Mouse (Mus musculus) activated CD4-positive, CD25-positive, alpha-beta regulatory T cell, adult 4 months (primary cell): ENCODE data around the gene Maged2. TPM values are rescaled to one million over a fixed set of nuclear protein-coding genes. Genes with fewer than 3 reads are reported as not detected.
"Not testable (repeated sequence)": the region's sequence is repeated elsewhere in the genome, so short reads cannot be mapped to it uniquely, and the experiment has no call there.

Source experiments
- ATAC-seq: one replicate; pipeline ENCODE4 v1.8.0; 2017
- polyA plus RNA-seq, 2 experiments: library from polyadenylated mRNA; unstranded; fragments of 100-300 nt; shearing (Covaris generic); gene quantifications; one replicate each; pipeline ENCODE4 v1.2.1; 2017

The Maged2 gene
- 10 to 100 TPM; 17.3 to 30.3 TPM for polyA plus RNA-seq

- ATAC-seq, result no peak
Measured at GRCm38 (mm10) chrX:150814139-150814469, at the start of gene Maged2. Gene Maged2 (minus strand): TSS chrX:150814345.

- no peak for ATAC-seq
Measured at GRCm38 (mm10) chrX:150848230-150848629, 34.1 kb upstream of the Maged2 start.

DNA sequence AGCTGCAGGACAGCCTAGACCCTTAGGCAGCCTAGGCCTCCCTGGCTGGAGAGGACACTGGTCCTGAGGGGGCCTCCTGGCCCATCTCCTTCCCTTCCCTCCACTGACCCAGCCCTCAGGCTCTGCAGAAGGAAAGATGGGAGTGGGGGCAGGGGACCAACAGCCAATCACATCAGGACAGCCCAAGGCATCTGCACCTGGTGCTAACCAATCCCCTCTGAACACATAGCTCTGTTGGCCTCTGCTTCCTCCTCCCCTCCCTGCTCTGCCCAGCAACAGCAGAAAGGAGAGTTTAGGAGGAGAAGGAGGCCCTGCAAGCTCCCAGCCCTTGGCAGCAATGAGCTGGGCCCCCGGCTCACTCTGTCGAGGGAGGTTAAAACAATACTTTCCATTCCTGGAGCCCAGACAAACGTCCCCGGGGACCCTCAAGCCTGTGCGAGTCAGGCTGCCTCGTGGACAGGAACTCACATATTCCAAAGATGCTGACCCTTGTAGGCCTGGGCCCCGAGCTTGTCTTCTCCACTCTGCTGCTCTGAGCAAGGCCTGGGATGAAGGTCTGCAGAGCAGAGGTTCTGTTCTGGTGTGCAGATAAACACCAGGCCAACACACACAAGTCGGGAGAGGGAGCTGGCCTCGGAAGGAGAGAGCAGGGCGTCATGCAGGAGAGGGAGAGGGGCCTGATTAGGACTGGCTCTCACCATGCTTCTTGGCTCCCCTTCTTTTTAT lies 31.5 kb upstream of the Maged2 start:
- ATAC-seq, result not testable (repeated sequence)

DNA sequence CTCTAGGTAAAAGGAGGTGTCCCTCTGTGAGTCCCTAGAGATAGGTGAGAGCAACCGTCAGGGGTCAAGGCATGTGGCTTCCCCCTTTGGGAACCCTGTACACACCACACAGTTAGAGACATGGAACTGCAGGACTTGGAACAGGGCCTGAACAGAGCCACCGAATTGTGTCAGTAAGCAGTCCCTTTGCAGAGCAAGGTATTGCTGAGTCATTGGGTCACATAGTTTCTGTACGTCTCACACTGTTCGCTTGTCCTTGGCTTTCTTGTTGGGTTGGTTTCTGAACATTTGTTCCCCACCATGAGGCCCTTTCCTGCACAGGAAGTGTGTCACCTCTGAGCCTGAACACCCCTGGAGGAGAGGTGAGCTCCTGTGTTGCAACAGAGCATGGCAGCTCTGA lies 29.1 kb upstream of the Maged2 start:
- not testable (repeated sequence) for ATAC-seq

DNA sequence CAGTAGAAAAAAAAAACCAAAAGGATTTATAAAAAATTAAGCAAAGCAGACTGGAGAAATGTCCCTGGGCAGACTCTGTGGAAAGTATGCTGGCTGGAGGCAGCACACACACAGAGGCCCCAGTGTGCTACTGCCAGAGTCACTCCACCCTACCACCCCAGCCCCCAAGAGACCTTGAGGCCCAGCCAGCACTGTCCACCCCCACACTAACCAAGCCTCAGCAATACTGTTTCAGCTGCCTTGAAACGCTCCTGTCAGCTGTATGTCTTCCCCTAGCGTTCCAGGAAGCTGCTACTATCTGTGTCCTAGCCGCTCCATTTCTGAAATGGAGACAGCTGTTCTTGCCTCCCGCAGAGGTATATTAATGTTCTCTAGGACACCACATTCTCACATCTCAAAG lies 16.2 kb upstream of the Maged2 start:
- ATAC-seq, result no peak

DNA sequence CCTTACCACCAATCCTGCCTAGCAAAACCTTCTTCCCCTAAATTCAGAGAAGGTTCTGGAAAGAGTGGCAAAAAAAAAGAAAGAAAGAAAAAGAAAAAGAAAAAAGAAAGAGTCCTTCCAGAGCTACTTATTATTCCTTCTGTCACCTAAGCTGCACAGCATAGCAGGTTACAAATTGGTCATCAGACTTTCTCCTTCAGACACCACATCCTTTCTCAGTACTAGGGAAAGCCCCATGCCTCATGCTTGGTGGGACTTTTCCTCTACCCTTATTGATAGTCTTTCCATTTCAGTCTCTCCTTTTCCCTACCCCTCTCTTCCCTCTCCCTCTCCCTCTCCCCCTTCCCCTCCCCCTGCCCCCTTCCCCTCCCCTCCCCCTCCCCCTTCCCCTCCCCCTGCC lies 3.1 kb upstream of the Maged2 start:
- peak; percentile 79 for ATAC-seq

DNA sequence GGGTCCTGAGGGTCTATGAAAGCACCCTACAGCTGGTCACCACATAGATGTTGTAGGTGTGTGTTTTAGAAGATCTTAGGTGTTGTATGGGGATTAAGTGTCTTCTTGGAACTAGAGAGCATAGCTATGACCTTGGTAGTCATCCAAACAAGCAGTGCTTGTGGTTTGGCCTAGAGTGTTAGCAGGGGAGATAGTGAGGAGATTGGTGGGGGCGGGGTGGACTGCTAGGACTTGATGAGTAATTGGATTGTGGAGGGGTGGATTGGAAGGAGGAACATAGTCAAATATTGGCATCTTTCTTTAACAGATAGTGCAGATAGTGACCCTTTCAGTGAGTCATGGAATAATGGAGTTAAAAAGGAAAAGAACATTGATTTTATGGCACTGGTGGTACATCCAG lies 1.5 kb upstream of the Maged2 start:
- no peak for ATAC-seq

GRCm38 (mm10) chrX:150813464-150814138 lies 544 bp downstream of the Maged2 start:
- ATAC-seq, result no peak

DNA sequence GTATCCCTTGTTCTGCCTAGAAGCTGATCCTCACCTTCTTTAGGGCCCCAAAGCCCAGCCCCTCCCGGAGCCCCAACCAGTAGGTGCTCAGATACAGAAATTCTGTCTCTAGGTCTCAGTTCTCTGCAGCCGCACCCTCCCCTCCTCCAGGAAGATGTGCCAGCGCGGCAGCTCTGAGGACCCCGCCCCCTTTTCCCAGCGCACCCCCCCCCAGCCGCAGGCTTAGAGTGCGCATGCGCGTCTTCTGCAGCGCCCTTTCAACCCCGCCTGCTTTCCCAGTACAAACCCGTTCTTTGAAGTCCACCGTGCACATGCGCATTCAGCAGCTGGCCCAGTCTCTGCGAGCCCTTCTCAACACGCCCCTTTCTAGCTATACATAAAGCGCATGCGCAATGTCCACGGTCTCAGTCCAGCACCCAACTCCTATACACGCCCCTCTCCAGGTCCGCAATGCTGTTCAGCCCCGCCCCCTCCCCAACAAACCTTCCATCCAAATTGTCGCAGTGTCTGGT lies 1.3 kb downstream of the Maged2 start:
- peak; percentile 81 for ATAC-seq

- ATAC-seq, result not testable (repeated sequence)
Measured at GRCm38 (mm10) chrX:150800987-150801386, 13.2 kb downstream of the Maged2 start.

DNA sequence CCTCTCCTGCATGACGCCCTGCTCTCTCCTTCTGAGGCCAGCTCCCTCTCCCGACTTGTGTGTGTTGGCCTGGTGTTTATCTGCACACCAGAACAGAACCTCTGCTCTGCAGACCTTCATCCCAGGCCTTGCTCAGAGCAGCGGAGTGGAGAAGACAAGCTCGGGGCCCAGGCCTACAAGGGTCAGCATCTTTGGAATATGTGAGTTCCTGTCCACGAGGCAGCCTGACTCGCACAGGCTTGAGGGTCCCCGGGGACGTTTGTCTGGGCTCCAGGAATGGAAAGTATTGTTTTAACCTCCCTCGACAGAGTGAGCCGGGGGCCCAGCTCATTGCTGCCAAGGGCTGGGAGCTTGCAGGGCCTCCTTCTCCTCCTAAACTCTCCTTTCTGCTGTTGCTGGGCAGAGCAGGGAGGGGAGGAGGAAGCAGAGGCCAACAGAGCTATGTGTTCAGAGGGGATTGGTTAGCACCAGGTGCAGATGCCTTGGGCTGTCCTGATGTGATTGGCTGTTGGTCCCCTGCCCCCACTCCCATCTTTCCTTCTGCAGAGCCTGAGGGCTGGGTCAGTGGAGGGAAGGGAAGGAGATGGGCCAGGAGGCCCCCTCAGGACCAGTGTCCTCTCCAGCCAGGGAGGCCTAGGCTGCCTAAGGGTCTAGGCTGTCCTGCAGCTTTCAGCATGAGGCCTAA lies 15.5 kb downstream of the Maged2 start:
- ATAC-seq, result not testable (repeated sequence)

Other genes with a start within 250 kb of the Maged2 start
- gene Pfkfb1, start 226.1 kb downstream of the Maged2 start, polyA plus RNA-seq, result 1 to 10 TPM; 9.0 to 9.4 TPM
- 10 to 100 TPM; 14.3 to 18.2 TPM for gene Apex2, start 224.5 kb downstream of the Maged2 start, polyA plus RNA-seq
- gene Tro, start 156.8 kb downstream of the Maged2 start, polyA plus RNA-seq, result not detected
- 10 to 100 TPM; 22.6 to 24.7 TPM for gene Gnl3l, start 203.0 kb upstream of the Maged2 start, polyA plus RNA-seq
- under 1 TPM in 1 of 2 experiments, not detected in 1; 0.42 TPM for gene Fgd1, start 231.8 kb upstream of the Maged2 start, polyA plus RNA-seq